Mouse (Mus musculus): ENCODE measurements around the gene Parvg.

GRCm38 (mm10) chr15:84385995-84386565 lies 62.3 kb downstream of the Parvg start:
- no peak for TF ChIP-seq CTCF (conservative IDR thresholded peaks at IDR 0.05; ENCODE audit: low read length)
- no peak for TF ChIP-seq POU5F1 (IDR thresholded peaks at IDR 0.05; ENCODE audit: borderline replicate concordance, low read length)
- no peak for TF ChIP-seq NANOG (IDR thresholded peaks at IDR 0.05; ENCODE audit: borderline replicate concordance, low read length)
